Mouse (Mus musculus) left cerebral cortex, postnatal 14 days (tissue): ENCODE data around the gene Naga. TPM values are rescaled to one million over a fixed set of nuclear protein-coding genes. Genes with fewer than 3 reads are reported as not detected.

Experiments used
- DNase-seq, 2 experiments: peaks; one replicate each; pipeline ENCODE4 v3.0.0; 2021 to 2022; ENCODE audit warnings: low spot score in 2 of 2, mixed read lengths in 1 of 2
- intact Hi-C: fragments of 180-260 bp; cut with DNase I; formaldehyde crosslinking; loops from one replicate; pipeline ENCODE4 v1.15.1; 2025
- total RNA-seq, 2 experiments: library from RNA; stranded (reverse); gene quantifications; 2 replicates each; pipeline ENCODE4 v1.2.3; 2021

Gene Naga
- total RNA-seq, 2 experiments from 2014 or later, result 35.7 to 37.8 TPM

DNA sequence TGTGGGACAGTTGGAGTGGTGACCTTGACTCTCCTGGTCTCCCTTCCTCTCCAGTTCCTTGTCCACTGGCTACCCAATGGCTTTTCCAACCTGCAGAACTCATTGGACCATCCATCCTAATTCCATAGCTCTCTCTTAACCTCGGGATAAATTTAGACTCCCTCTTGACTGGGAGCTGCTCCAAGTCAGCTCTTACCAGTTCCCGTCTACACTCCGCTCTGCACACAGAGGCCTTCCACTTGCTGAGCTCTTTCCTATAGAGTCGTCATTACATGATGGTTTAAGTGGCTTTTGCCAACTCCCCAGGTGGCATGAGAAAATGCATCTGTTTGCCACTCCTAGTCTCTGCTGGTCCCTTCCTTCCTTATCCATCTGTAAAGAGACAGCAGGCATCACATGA is 58.1 kb downstream of the Naga start:
- intact Hi-C loops, result no loop called here
- DNase-seq, result no peak

Other genes starting within 250 kb of the Naga start
- gene Ccdc134, start 211.0 kb downstream of the Naga start, total RNA-seq, result 10 to 100 TPM; 10.1 to 12.9 TPM
- 100 to 1,000 TPM; 173 to 195 TPM for gene Srebf2, start 191.7 kb downstream of the Naga start, total RNA-seq
- 1 to 10 TPM; 4.1 to 4.7 TPM for gene Shisa8, start 126.1 kb downstream of the Naga start, total RNA-seq
- under 1 TPM; 0.27 to 0.35 TPM for gene Tnfrsf13c, start 114.6 kb downstream of the Naga start, total RNA-seq
- 1 to 10 TPM; 3.3 to 5.0 TPM for gene Cenpm, start 94.2 kb downstream of the Naga start, total RNA-seq
- 100 to 1,000 TPM; 104 TPM for gene 1500009C09Rik, start 86.5 kb downstream of the Naga start, total RNA-seq
- gene Sept3, start 64.0 kb downstream of the Naga start, total RNA-seq, result 100 to 1,000 TPM; 428 to 442 TPM
- gene Wbp2nl, start 40.0 kb downstream of the Naga start, total RNA-seq, result not detected
- 1 to 10 TPM; 1.2 to 1.3 TPM for gene Pheta2, start within 50 bp of the Naga start, total RNA-seq
- gene Smdt1, start within 50 bp of the Naga start, total RNA-seq, result 100 to 1,000 TPM; 130 to 131 TPM
- 100 to 1,000 TPM; 174 to 193 TPM for gene Ndufa6, start 15.4 kb upstream of the Naga start, total RNA-seq
- gene Cyp2d22, start 41.3 kb upstream of the Naga start, total RNA-seq, result 10 to 100 TPM; 20.9 to 21.9 TPM
- not detected for gene Cyp2d11, start 55.1 kb upstream of the Naga start, total RNA-seq
- gene Cyp2d10, start 68.3 kb upstream of the Naga start, total RNA-seq, result not detected
- gene Cyp2d9, start 94.5 kb upstream of the Naga start, total RNA-seq, result not detected
- not detected for gene Cyp2d12, start 216.1 kb upstream of the Naga start, total RNA-seq